Mouse (Mus musculus) forebrain, embryonic 16.5 days (tissue): ENCODE results near the gene Fbxo28. TPM values are rescaled to one million over a fixed set of nuclear protein-coding genes. Genes with fewer than 3 reads are reported as not detected.

Source experiments
- ATAC-seq: fragments of 200-750 bp; cut with Nextera tagmentation; 2 replicates; pipeline ENCODE4 v1.8.0; 2017; ENCODE audit warnings: mild to moderate bottlenecking, moderate library complexity
- H3K27ac ChIP-seq: fragments of 300-500 bp; sonication (generic); 2 replicates; pipeline ENCODE4 v1.5.1; 2014; ENCODE audit warnings: low read length, control low read depth
- H3K27me3 ChIP-seq: fragments of 300-500 bp; sonication (generic); replicated peaks from 2 replicates; pipeline ENCODE4 v1.6.1; 2014; ENCODE audit warnings: low read length; ENCODE audit not compliant: control insufficient read depth, insufficient read depth
- H3K36me3 ChIP-seq: fragments of 300-500 bp; sonication (generic); 2 replicates; pipeline ENCODE4 v1.6.1; 2014; ENCODE audit not compliant: control insufficient read depth, insufficient read depth
- H3K4me1 ChIP-seq: fragments of 300-500 bp; sonication (generic); replicated peaks from 2 replicates; pipeline ENCODE4 v1.6.1; 2014; ENCODE audit warnings: low read length; ENCODE audit not compliant: control insufficient read depth, insufficient read depth
- H3K4me2 ChIP-seq: fragments of 300-500 bp; sonication (generic); 2 replicates; pipeline ENCODE4 v1.6.1; 2014; ENCODE audit warnings: mild to moderate bottlenecking, low read length, control low read depth
- H3K4me3 ChIP-seq: fragments of 300-500 bp; sonication (generic); replicated peaks from 2 replicates; pipeline ENCODE4 v1.5.1; 2014; ENCODE audit warnings: mild to moderate bottlenecking, low read length, control low read depth
- H3K9ac ChIP-seq: fragments of 300-500 bp; sonication (generic); replicated peaks from 2 replicates; pipeline ENCODE4 v1.6.1; 2014; ENCODE audit warnings: low read depth, low read length, control low read depth
- H3K9me3 ChIP-seq: fragments of 300-500 bp; sonication (generic); 2 replicates; pipeline ENCODE4 v1.6.1; 2016; ENCODE audit warnings: low read length; ENCODE audit not compliant: control insufficient read depth
- WGBS: fragments of 180-500 bp; shearing (Covaris S2); extraction: QIAGEN DNeasy Blood & Tissue Kit; methylation state at CpG from one replicate; pipeline ENCODE4 v1.1.7; 2014; 5-methylcytosine and 5-hydroxymethylcytosine counted together
- polyA plus RNA-seq: library from polyadenylated mRNA; unstranded; fragments of >200 nt; fragmentation: Nextera tagmentation; extraction: Ambion mirVana; gene quantifications from 2 replicates; pipeline ENCODE4 v1.2.1, GENCODE M21; 2015

The Fbxo28 gene
- polyA plus RNA-seq, 1 experiment from 2014 or later: 30.3 TPM

- no peak for ATAC-seq
- H3K27ac ChIP-seq: no peak overlapping the region
Observed at GRCm38 (mm10) chr1:182275109-182275508, 66.3 kb downstream of the Fbxo28 start.

DNA sequence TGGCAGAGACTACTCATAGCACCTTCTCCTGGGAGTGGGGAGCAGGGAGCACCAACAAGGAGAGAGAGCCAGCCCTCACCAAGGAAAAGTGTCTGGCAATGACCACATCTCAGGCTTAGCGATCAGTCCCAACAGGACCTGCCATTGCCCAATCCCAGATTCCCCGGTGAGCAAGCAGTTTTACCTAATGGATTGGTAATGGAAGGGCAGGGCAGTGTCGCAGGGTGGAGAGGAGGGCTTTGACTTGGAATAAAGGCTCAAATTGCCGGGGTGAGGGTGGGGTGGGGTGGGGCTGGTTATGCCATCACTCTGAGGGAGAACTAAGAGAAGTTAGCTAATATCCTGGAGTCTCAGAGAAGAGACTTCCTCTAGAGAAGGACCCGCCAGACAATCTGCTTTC, 69.8 kb downstream of the Fbxo28 start:
- WGBS: 87% methylated on average over 5 of the region's 5 CpGs
- no peak overlapping the region for H3K4me3 ChIP-seq
- ATAC-seq: no peak
- no peaks in the 10 kb centered on the region for H3K4me1 ChIP-seq
- H3K27me3 ChIP-seq: no peaks in the 10 kb centered on the region
- peaks cover 3% of the 10 kb centered on the region; the same call in 1 of the 2 replicates for H3K36me3 ChIP-seq
- H3K27ac ChIP-seq: no peak overlapping the region
- no peak overlapping the region for H3K4me2 ChIP-seq
- no peaks in the 10 kb centered on the region for H3K9me3 ChIP-seq
- no peak overlapping the region for H3K9ac ChIP-seq

More at GRCm38 (mm10) chr1:182275109-182275508, 66.3 kb downstream of the Fbxo28 start:
- Histone ChIP-seq H3K4me3 (no peak overlapping the region), H3K9me3 (no peaks in the 10 kb centered on the region), H3K36me3 (peaks cover 13% of the 10 kb centered on the region; the same call in 1 of the 2 replicates), H3K4me1 (0 out of 2 replicates have a peak, but pooled peaks cover 2% of the 10 kb centered on the region), H3K9ac (no peak overlapping the region), H3K4me2 (no peak overlapping the region), H3K27me3 (no peaks in the 10 kb centered on the region)
- 96% methylated on average over 6 of the region's 6 CpGs for WGBS

GRCm38 (mm10) chr1:182271130-182271529, 70.3 kb downstream of the Fbxo28 start:
- no peaks in the 10 kb centered on the region for H3K36me3 ChIP-seq
- H3K9me3 ChIP-seq: no peaks in the 10 kb centered on the region
- H3K4me3 ChIP-seq: no peak overlapping the region
- no peak overlapping the region for H3K27ac ChIP-seq
- no peaks in the 10 kb centered on the region for H3K4me1 ChIP-seq
- no peak overlapping the region for H3K9ac ChIP-seq
- no peak overlapping the region for H3K4me2 ChIP-seq
- ATAC-seq: no peak
- no peaks in the 10 kb centered on the region for H3K27me3 ChIP-seq
- 77% methylated on average over 5 of the region's 5 CpGs for WGBS

DNA sequence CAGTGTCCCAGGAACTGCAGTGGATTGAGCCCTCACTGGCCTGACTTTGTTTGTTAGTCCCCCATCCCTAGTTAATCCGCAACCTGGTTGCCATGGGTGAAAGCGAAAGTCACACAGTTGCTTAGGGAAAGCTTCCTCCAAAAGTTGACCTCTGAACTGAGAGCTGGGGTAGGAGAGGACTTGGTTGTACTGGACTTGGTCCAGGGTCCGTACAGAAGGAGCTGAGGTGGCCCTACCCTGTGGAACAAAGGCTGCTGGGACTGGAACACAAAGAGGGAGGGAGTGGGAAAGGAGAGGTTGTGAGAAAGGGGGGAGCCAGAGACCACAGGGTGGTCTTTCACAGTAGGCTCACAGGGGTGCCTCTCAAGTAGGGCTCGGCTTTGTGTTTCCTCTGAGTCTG, 73.1 kb downstream of the Fbxo28 start:
- Histone ChIP-seq H3K4me3 (no peak overlapping the region), H3K9ac (no peak overlapping the region), H3K27me3 (no peaks in the 10 kb centered on the region), H3K36me3 (no peaks in the 10 kb centered on the region), H3K9me3 (no peaks in the 10 kb centered on the region), H3K27ac (no peak overlapping the region), H3K4me2 (no peak overlapping the region), H3K4me1 (no peaks in the 10 kb centered on the region)
- 29% methylated on average over 4 of the region's 4 CpGs for WGBS
- ATAC-seq: no peak

DNA sequence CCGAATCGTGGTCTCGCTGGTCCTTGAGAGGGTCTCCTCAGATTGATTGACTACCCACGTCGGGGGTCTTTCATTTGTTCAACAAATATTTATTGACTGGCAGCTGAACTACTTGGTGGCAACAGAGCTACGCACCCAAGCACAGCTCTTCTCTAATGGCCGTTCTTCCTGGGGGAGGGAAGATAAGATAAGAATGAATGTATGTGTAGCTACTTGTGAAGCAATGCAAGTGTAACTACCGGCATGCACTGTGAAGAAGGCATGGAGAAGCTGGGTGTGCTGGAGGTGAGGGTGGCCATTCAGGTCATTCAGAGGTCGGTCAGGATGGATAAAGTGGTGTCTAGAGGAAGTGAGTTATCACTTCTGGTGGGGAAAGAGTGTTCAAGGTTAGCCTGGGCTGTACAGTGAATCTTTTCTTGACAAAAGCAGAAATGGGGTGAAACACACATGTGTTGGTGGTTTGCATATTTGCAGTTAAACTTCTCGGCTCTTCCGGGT, 75.4 kb downstream of the Fbxo28 start:
- ATAC-seq: no peak
- H3K9me3 ChIP-seq: no peaks in the 10 kb centered on the region
- WGBS: 96% methylated on average over 10 of the region's 11 CpGs
- no peaks in the 10 kb centered on the region for H3K27me3 ChIP-seq
- H3K4me1 ChIP-seq: no peaks in the 10 kb centered on the region
- no peak overlapping the region for H3K4me3 ChIP-seq
- H3K4me2 ChIP-seq: no peak overlapping the region
- H3K36me3 ChIP-seq: no peaks in the 10 kb centered on the region
- no peak overlapping the region for H3K27ac ChIP-seq
- H3K9ac ChIP-seq: no peak overlapping the region

Other genes starting within 250 kb of the Fbxo28 start
- 125 and 126 TPM in 2 replicates for gene Srp9, start 216.9 kb downstream of the Fbxo28 start, polyA plus RNA-seq
- gene Vmn1r1, start 177.1 kb downstream of the Fbxo28 start, polyA plus RNA-seq: not detected in 2 replicates
- 62.7 and 72.0 TPM in 2 replicates for gene Degs1, start 58.8 kb downstream of the Fbxo28 start, polyA plus RNA-seq
- 27.2 and 31.3 TPM in 2 replicates for gene Trp53bp2, start 67.5 kb upstream of the Fbxo28 start, polyA plus RNA-seq
- 70.3 and 76.2 TPM in 2 replicates for gene Capn2, start 176.0 kb upstream of the Fbxo28 start, polyA plus RNA-seq
- gene Capn8, start 223.4 kb upstream of the Fbxo28 start, polyA plus RNA-seq: 0.14 TPM in 1 of 2 replicates, not detected in the other